Mouse (Mus musculus) liver, embryonic 14.5 days (tissue): ENCODE data around the gene Olfr629.

Source experiments
- CTCF ChIP-seq: IDR thresholded peaks from 2 replicates; pipeline ENCODE4 v1.5.1; 2016; ENCODE audit warnings: antibody characterized with exemption, low read depth, control low read depth
- EP300 ChIP-seq: IDR thresholded peaks from 2 replicates; pipeline ENCODE4 v1.6.1; 2016; ENCODE audit warnings: antibody characterized with exemption, low read depth

GRCm38 (mm10) chr7:103714371-103714770, 30.4 kb downstream of the Olfr629 start, which contains the start of gene Olfr243:
- TF ChIP-seq CTCF, result no peak
- TF ChIP-seq EP300, result no peak
